Mouse (Mus musculus) stomach, postnatal 0 days (tissue): ENCODE results near the gene Skap1.

Experiments
- CTCF ChIP-seq: IDR thresholded peaks from 2 replicates; pipeline ENCODE4 v1.5.1; 2016; ENCODE audit warnings: antibody characterized with exemption, low read depth, mild to moderate bottlenecking, moderate library complexity
- EP300 ChIP-seq: optimal IDR thresholded peaks from 2 replicates; pipeline ENCODE3; 2016; ENCODE audit warnings: antibody characterized with exemption

DNA sequence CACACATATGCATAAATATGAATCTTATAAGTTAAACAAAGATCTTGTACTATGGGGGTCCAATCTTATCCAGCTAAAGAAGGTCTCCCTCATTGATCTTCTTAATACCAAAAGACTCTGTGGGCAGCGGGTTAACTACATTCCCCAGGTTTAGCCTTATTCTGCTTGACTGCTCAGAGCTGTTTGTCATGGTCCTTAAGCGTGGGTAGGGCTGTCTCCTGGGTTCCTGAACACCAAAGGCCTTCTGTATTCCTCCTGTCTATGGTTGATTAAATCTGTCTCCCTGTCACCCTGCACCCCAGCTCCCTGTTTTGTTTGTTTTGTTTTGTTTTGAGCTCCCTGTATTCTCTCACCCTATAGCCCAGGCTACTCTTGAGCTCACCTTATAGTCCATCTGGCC lies 264.2 kb downstream of the Skap1 start:
- no peak for TF ChIP-seq CTCF
- no peak for TF ChIP-seq EP300
